Mouse (Mus musculus) embryo, embryonic 10 days (tissue): ENCODE results near the gene Emid1.
"Not testable (repeated sequence)": the region's sequence is repeated elsewhere in the genome, so short reads cannot be mapped to it uniquely, and the experiment has no call there.

Experiments used
- DNase-seq: peaks from one replicate; pipeline ENCODE4 v3.0.0-alpha.2; 2015; ENCODE audit warnings: low spot score

The Emid1 gene

DNA sequence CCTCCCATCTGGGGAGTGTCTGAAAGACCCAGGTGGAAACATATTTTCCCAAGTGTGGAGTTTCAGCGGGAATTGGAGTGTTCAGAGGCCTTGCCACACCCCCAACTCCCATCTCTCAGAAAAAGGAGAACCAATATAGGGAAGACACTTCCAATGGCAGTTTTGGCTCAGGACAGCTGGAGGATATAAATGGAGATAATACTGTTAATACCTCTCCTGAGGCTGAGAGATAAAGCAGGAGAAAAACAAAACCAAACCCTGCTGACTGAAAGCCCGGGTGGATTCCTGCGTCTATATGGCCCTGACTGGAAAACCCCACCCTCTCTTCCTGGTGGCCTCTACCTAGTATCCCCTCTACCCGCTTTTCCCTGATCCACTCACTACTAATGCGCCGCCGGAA lies 49.7 kb downstream of the Emid1 start:
- DNase-seq = no peak

GRCm38 (mm10) chr11:5101641-5102040 lies 50.4 kb downstream of the Emid1 start:
- no peak for DNase-seq

GRCm38 (mm10) chr11:5100801-5101200 lies 51.3 kb downstream of the Emid1 start:
- DNase-seq = no peak

DNA sequence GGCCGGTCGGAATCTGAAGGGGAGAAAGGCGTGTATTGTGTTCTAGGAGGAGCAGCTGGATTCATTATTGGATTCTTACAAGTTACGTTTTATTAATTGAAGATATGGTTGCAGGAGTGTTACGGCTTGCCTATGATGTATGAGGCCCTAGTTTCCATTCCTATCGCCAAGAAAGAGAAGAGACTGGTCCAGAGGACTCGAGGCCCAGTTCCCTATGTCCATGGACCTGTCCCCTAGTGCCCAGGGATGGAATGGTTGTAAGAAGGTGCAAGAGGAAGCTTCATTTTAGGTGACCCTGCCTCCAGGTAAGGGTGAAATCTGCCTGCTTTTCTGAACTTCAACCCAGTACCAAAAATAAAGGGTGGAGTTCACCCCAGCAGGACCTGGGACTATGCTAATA lies 51.8 kb downstream of the Emid1 start:
- DNase-seq = peak; percentile 41

DNA sequence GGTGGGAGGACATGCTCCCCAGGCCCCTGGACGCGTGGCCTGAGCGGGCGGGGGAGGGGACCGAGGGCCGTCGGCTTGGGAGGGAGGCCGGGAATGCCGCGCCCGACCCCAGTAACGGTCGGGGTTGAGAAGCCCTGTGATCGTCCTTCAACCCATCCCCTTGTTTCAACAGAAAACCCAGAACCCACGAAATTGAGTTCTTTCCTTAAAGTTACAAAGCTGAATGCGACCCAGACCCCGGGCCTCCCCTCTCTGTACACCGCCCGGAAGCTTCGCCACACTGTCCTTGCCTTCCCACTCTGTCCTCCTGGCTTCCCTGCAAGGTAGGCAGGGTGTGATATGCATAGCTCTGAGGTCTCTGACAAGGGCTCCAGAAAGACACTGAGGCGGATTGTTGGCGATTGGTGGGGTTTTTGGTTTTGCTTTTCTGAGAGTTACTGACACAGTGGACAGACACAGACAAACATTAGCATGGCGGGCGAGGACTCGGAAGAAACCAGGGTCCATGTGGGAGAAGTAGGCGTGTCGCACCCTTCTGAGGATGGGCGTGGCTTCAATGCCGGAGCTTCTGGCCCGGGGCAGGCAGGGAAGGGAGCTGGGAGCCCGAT lies 52.4 kb downstream of the Emid1 start:
- DNase-seq = peak; percentile 95

GRCm38 (mm10) chr11:5098736-5099542 lies 53.1 kb downstream of the Emid1 start, which contains the start of the genes Rhbdd3 and Ewsr1:
TSS of gene Rhbdd3 (plus strand) at chr11:5098926.
TSS of gene Ewsr1 (minus strand) at chr11:5099266.
- DNase-seq = peak; percentile 97

- peak; percentile 33 for DNase-seq
These were observed 53.9 kb downstream of the Emid1 start for GRCm38 (mm10) chr11:5098035-5098735.

DNA sequence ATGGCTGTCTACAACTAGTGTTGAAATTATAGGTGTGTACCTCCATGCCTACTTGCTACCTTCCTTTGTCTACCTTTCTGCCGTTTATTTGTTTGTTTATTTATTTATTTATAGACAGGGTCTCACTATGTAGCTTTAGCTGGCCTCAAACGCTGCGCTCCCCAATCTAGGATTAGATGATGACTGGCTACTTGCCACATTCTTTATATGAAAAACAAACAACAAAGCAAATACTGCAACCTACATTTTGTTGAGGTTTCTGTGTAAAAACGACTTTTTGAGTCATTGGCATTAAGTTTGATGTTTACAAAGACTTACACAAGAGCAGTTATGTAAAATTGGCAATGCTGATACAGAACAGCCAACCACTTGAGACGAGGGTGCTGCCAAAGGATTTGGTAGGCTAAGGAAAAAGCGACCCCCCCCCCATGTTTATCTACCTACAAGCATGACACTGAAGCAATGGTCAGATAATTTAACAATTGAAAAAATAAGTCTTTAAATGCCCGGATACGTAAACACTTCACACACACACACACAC lies 55.5 kb downstream of the Emid1 start:
- no peak for DNase-seq

- no peak for DNase-seq
These were observed 56.2 kb downstream of the Emid1 start for GRCm38 (mm10) chr11:5095877-5096276.

DNA sequence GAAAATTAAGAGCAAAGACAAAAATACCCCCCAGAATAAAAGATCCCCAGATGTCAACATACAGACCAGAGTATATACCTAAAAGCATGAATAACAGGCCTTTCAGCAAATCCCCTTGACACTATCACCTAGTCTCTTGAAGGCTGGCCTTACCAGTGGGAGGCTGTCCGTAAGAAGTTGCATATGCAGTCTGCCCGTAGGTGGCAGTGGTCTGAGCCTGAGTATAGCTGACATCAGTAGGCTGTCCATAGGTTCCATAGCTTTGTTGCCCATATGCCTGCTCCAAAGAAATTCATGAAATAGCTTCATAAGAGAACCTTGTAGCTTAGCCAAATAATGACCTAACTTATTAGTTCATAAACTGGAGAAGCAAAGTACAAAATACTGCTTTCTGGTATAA lies 60.4 kb downstream of the Emid1 start:
- peak; percentile 42 for DNase-seq

DNA sequence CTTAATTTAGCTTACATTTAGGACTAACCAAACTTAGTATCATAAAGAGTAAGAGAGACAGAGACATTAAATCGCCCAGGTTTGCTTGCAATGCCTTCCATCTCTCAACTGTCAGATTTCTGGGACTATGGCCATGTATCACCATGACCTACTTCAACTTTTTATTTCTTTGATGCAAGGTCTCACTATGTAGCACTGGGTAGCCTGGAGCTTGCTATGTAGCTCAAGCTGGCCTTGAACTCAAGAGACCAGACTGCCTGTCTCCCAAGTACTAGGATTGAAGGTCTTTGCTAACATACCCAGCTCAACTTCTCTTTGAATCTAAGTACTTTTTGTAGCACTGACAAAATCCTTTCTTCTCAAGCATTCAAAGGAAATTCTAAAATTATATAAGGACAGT lies 62.9 kb downstream of the Emid1 start:
- no peak for DNase-seq

DNA sequence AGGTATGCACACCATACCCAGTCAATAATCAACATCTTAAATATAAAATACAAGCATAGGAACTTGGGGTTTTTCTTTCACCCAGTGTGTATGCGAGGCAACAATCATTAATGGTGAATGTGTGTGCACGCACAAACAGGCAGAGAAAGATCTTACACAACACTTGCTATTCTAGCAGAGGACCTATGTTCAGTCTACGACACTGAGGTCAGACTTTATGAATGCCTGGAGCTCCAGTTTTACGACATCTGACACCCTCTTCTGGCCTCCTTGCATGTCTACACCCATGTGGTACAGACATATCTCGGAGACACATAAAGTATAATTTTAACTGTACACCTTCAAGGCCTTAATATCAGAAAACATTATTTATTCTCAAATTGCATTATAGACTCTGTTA lies 75.2 kb downstream of the Emid1 start:
- not testable (repeated sequence) for DNase-seq

GRCm38 (mm10) chr11:5075760-5076159 lies 76.3 kb downstream of the Emid1 start:
- no peak for DNase-seq

- DNase-seq = peak; percentile 57
These were observed 77.2 kb downstream of the Emid1 start for GRCm38 (mm10) chr11:5074882-5075281.

DNA sequence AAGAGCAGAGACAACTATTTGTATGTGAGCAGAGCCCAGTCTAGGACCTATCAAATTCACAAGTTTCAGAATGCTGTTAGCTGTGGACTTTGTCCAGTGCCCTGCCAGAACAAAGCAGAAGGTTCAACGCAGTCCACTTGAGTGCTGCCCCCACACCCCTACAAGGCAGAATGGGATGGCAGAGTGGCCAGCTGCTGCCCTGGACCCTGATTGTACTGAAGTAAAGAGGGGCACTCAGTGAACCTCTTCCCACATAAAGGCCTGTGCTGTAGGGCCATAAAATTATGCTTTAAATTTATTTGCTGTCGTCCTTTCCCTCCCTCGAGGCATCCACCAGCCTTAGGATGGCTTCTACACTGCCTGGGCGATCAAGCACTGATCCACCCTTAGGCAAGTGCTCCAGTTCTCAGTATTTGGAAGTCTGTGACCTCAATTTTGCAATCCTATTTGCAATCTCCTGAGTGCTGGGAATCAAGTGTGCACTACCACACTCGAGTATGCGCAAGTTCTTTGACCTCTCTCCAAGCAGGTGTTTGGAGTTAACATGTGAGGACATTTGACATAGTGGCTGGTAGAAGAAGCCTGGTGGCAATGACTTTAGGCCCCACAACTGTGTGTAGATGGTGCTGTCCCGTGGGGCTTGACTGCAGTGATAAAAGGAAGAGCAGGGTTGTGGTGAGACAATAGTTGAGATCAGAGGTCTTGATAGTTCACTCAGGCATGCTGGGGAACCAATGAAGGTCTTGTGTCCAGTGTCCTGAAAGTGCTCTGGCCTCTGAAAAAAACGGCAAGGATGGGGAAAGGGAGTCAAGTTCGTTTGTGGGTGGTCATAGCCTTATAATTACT lies 83.7 kb downstream of the Emid1 start:
- no peak for DNase-seq

- DNase-seq = no peak
These were observed 85.0 kb downstream of the Emid1 start for GRCm38 (mm10) chr11:5067063-5067462.

DNA sequence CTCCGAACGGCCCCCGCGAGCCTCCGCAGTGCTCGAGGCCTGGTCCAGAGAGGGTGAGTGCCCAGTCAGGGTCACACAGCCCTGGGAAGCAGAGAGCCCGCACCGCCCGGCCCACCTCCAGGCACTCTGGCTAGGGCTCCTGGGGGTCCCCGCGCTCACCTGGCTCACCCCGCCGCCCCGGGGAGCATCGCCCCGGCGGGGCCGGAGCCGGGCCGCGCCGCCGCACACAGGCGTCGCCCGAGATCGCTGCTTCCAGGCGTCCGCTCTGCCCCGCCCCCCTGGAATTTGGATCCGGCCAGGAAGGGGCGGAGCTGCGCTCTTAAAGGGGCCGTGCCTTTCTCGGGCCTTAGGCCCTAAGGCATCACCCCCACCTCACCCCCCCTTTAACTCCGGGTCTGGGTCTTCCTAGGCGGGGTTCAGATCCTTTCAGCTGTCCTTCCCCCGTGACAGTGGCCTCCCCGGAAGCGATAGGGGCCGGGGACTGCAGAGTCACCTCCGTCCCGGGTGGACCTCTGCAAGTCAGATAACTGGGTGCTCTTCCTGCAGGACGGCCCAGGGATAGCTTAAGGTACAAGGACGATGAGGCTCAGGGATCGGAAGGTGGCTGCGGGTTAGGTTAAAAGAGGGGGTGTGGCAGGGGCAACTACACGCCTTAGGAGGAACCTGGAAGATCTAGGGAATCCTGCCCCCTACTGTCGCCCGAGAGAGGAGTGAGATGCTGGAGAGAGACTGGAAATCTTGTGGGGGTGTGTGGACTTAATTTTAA lies 86.8 kb downstream of the Emid1 start, which contains the start of gene Gas2l1:
Gene Gas2l1, minus strand, starts transcription at position 272 of the 766 bp plus-strand sequence.
- DNase-seq = peak; percentile 87

- no peak for DNase-seq
These were observed 87.6 kb downstream of the Emid1 start for GRCm38 (mm10) chr11:5064282-5065055.

GRCm38 (mm10) chr11:5063561-5064281 lies 88.3 kb downstream of the Emid1 start:
- DNase-seq = no peak
